Mouse (Mus musculus): Measurements from ENCODE around the gene Emp1.

Emp1 gene

GRCm38 (mm10) chr6:135412649-135413048 lies 50.3 kb downstream of the Emp1 start:
- DNase-seq (ENCODE audit: inconsistent ontology term), result no peak

DNA sequence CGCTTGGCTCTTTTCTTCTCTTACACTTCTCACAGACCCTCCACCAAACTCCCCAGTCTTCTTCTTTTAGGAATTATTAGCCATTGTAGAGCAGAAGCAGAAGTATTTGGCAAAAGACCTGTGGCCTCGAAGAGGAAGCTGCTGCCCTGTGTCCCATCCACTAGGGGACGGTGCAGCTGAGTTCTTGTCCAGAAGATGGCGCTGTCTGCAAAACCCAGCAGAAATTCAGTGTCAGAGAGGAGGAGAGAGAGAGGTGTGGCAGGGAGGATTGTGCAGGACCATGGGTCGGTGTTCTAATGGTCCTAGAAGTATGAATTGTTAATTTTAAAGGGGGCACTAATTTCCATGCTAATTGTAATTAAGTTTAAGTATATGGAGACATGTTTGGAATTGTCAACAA lies 55.1 kb downstream of the Emp1 start:
- peak; percentile 7 for DNase-seq (ENCODE audit: inconsistent ontology term)

- no peak for DNase-seq (ENCODE audit: inconsistent ontology term)
Measured at GRCm38 (mm10) chr6:135418223-135418824, 56.0 kb downstream of the Emp1 start.

DNA sequence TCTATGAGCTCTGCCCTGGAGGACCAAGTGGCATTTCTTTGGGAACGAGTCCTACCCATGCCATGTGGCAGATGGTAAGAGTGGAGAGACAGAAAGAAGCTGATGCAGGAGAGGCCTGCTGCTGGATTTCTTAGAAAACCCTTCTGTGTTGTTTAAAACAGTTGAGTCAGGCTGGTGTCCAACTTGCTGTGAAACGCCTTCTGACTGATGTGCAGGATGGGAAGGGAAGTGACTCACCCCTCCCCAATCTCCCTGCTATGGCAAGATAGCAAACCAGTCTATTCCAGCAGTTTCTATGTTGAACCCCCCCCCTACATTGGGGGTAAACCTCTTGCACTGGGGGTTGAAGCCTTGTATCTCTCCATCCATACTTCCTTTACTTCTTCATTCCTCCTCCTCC lies 65.9 kb downstream of the Emp1 start:
- no peak for DNase-seq (ENCODE audit: inconsistent ontology term)

- DNase-seq (ENCODE audit: inconsistent ontology term), result no peak
Measured at GRCm38 (mm10) chr6:135429268-135429909, 67.0 kb downstream of the Emp1 start.

GRCm38 (mm10) chr6:135430441-135430970 lies 68.2 kb downstream of the Emp1 start:
- no peak for DNase-seq (ENCODE audit: inconsistent ontology term)
